Mouse (Mus musculus) C2C12 (cell line): ENCODE results near the gene Fbxo42.

Experiments
- CEBPB ChIP-seq: IDR thresholded peaks from one replicate; pipeline ENCODE4 v1.6.1; 2011; ENCODE audit warnings: low read depth, mild to moderate bottlenecking, control low read depth, moderate library complexity
- CTCF ChIP-seq: IDR thresholded peaks from one replicate; pipeline ENCODE4 v1.5.1; 2011; ENCODE audit not compliant: control insufficient read depth, insufficient read depth, insufficient read length
- MAX ChIP-seq: IDR thresholded peaks from one replicate; pipeline ENCODE4 v1.6.1; 2011; ENCODE audit warnings: mild to moderate bottlenecking, control low read depth
- MYOG ChIP-seq: IDR thresholded peaks from one replicate; pipeline ENCODE4 v1.6.1; 2011; ENCODE audit not compliant: control insufficient read depth, insufficient read length; ENCODE audit errors: extremely low read depth
- USF1 ChIP-seq: IDR thresholded peaks from one replicate; pipeline ENCODE4 v1.6.1; 2011; ENCODE audit warnings: low read depth, mild to moderate bottlenecking, control low read depth, moderate library complexity

DNA sequence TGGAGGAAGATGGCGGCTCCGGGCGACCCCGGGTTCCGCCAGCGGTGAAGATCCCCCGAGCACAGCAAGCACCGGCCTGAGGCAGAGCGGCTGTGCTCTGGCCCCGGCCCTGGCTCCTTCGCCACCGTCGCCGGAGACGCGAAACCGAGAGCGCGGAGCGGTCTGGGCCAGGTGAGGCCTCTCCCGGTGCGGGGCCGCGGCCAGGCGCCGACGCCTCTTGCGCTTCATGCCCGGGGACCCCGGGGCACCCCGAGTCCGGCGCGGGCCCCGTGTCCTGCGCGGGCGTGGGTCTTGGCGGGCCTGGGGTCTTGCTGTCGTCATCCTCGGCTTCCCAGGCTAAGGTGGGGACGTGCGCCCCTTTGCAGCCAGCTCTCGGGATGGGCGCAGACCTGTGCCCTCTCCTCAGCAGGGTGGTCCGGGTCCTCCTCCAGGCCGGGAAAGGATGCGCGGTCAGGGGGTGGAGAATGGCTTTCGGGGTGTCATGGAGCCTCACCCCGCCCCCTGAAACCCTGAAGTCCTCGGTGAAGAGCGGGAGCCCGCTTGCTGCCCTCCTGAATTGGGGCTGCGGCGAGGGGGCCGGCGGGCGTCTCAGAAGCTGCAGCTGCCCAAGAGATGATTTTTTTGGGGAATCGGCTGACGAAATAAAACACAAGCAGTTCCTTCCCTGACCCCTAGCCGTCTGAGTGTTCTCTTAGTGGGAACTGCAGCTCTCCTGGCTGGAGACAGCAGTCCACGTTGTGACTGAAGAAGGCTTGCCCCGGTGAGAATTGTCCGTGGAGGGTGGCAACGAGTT, 492 bp downstream of the Fbxo42 start:
- no peak for TF ChIP-seq CTCF
- TF ChIP-seq MAX: no peak
- TF ChIP-seq MYOG: no peak
- TF ChIP-seq CEBPB: no peak
- no peak for TF ChIP-seq USF1
